Mouse (Mus musculus) ovary, postnatal 36 days (tissue): ENCODE results near the gene Cttnbp2nl.

Source experiments
- DNase-seq: peaks from one replicate; pipeline ENCODE4 v3.0.0; 2022; ENCODE audit warnings: low spot score, mixed read lengths

Gene Cttnbp2nl

DNA sequence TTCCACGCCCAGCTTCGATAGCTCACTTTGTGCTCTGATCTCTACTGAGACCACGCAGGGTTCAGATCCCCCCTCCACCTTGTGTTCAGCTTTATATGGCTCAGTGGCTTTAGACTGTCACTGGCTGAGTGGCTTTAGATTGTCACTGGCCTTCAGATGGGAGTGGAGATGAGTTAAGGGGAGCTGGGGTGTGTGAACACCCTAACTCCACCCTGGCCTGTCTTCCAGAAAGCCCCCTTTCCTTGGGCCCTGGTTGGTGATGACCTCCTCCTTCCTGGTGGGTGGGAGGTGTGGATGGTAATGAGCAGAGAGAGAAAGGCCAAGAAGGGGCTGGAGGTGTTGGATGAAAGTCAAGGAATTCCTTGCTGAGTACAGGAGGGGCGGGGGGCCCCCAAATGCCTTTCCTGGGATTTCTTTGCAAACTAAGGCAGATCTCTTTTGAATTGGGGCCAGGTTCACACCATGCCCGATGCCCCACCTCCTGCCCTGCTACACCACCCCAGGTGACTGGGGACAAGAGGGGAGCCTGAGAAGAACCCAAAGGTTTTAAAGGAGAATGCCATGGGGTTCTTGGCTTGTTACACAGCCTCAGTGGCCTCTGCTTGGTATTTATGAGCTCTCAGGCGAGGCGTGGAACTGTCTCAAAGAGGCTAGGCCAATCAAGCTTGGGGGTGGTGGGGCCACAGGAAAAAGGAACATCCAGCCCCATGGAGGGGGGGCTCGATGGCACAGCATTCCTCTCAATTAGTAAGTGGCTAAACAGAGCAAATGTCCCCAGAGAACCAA, 87.7 kb downstream of the Cttnbp2nl start:
- DNase-seq: no peak

- no peak for DNase-seq
These were observed 89.3 kb downstream of the Cttnbp2nl start for GRCm38 (mm10) chr3:104963331-104964276.

DNA sequence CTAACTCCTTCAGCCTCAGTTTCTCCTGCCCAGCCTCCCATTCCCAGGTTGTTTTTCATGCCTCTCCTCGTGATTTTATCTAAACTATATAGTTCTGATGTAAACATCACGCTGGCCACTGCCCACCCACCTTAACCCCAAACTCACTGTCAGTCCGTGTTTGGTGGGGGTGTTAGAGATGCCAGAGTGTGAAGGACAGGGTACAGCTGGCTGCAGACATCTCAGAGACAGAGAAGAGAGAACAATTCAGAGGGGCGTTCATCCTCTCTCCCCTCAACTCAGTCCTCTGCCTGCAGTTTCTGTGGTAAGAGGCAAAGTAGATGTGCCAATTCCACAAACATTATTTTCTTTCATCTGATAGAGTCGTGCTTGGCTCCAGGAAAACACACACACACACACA, 90.1 kb downstream of the Cttnbp2nl start:
- no peak for DNase-seq

- DNase-seq: peak; percentile 41
These were observed 90.8 kb downstream of the Cttnbp2nl start for GRCm38 (mm10) chr3:104962141-104962611.

- DNase-seq: peak; percentile 43
These were observed 91.6 kb downstream of the Cttnbp2nl start, which contains the start of gene Wnt2b for GRCm38 (mm10) chr3:104961066-104962059. Gene Wnt2b, minus strand, starts transcription at chr3:104961921.

DNA sequence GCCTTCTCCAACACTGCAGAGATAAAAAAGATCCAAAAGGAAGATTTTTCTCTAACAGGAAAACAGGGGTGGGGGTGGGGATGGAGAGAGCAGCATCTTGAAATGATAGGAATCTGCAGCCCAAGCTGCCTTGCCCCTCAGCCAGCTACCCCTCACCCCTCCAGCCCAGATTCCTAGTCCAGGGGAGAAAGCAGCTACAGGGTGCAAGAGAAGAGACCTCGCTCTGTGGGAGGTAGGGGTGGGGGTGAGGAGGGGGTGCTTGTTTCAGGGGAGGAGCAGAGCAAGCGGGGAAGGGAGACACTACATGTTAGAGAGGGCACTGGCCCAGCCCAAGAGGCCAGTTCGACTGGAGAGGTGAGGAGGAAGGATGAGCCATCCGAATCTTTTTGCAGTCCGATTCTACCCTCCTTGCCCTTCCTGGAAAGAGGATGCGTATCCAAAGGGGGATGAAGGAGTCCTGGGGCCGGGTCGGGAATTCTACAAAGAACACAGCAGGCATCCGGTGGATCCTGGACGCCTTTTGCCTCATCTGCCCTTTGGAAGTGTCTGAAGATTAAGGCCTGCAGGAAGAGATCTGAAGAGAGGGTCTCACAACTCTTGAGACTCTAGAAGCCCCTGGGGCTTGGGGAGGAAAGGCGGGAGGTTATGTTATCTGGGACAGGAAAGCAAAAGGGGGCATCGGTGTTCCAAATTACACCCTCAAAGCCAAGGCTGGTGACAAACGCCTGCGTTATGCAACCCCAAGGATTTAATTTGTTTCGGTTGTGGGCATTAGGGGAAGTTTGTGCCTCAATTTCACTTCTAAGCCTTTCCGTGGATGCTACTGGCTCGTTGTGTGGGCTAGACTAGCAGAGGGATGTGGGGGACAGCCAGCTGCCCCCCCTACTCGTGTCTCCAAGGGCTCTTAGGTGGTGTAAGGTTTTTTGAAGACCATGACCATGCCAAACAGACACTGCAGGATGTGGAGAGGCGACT, 92.6 kb downstream of the Cttnbp2nl start:
- DNase-seq: no peak

DNA sequence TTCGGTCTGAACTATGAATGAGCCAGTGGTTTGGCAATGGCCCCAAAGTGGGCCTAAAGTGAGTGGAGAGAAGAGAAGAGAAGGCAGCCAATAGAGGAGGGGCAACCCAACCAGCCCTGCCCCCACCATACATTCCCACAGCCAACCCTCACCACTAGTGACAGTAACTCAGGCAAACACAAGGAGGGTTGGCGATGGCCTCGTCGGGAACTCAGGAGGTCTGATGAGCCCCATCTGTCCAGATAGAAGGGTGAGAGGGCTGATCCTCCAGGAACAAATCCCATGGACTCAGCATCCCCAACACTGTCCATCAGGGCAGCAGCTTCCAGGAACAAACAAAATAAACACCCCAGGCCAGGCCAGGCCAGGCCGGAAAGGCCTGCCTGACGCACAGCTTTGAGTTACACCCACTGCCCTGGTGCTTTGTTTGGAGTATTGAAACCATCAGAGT, 96.8 kb downstream of the Cttnbp2nl start:
- DNase-seq: no peak

DNA sequence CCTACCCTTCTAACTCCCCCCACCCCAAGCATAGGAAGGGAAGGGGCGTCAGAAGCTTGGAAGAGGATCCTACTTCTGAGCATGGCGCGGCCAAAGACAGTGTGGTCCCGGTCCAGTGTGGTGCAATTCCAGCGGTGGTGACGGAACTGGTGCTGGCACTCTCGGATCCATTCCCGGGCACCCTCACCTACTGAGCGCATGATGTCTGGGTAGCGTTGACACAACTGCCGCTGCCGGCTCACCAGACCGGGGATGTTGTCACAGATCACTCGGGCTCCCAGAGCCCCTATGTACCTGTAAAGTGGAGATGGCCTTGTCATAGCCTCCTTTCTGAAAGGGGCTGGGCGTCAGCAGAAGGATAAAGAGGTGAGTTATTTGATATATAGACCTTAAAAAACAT, 98.4 kb downstream of the Cttnbp2nl start:
- DNase-seq: no peak

GRCm38 (mm10) chr3:104954137-104954536, 98.8 kb downstream of the Cttnbp2nl start:
- DNase-seq: no peak

- DNase-seq: no peak
These were observed 99.9 kb downstream of the Cttnbp2nl start for GRCm38 (mm10) chr3:104952891-104953670.
